Mouse (Mus musculus) CD4-positive helper T cell, adult 2 months (primary cell): ENCODE data around the gene Sprr2d.

Source experiments
- DNase-seq: peaks from one replicate; pipeline ENCODE4 v3.0.0-alpha.2; 2012; ENCODE audit warnings: low read depth, missing footprints, low spot score

The Sprr2d gene

GRCm38 (mm10) chr3:92338840-92339239, at the start of gene Sprr2d:
TSS of gene Sprr2d (plus strand) at chr3:92339140.
- DNase-seq = no peak

GRCm38 (mm10) chr3:92307406-92307805, 31.5 kb upstream of the Sprr2d start:
- no peak for DNase-seq

GRCm38 (mm10) chr3:92316320-92316719, 22.6 kb upstream of the Sprr2d start, which contains the start of gene Sprr2b:
TSS of gene Sprr2b (plus strand) at chr3:92316620.
- DNase-seq = no peak

GRCm38 (mm10) chr3:92317384-92317783, 21.6 kb upstream of the Sprr2d start:
- no peak for DNase-seq

- no peak for DNase-seq
These were observed 2.7 kb upstream of the Sprr2d start for GRCm38 (mm10) chr3:92336278-92336677.

GRCm38 (mm10) chr3:92351843-92352242, 12.9 kb downstream of the Sprr2d start, which contains the start of gene Sprr2e:
TSS of gene Sprr2e (plus strand) at chr3:92352143.
- no peak for DNase-seq

GRCm38 (mm10) chr3:92361619-92362018, 22.7 kb downstream of the Sprr2d start:
- DNase-seq = no peak

GRCm38 (mm10) chr3:92364887-92365286, 25.9 kb downstream of the Sprr2d start, which contains the start of gene Sprr2f:
TSS of gene Sprr2f (plus strand) at chr3:92365187.
- no peak for DNase-seq

GRCm38 (mm10) chr3:92373613-92374012, 34.7 kb downstream of the Sprr2d start:
- DNase-seq = no peak

GRCm38 (mm10) chr3:92385385-92385784, 46.4 kb downstream of the Sprr2d start, which contains the start of gene Sprr2h:
TSS of gene Sprr2h (plus strand) at chr3:92385685.
- no peak for DNase-seq
